Mouse (Mus musculus): ENCODE measurements around the gene Ptpn13. TPM values are rescaled to one million over a fixed set of nuclear protein-coding genes. Genes with fewer than 3 reads are reported as not detected.

Gene Ptpn13
- polyA plus RNA-seq, 1 experiment from 2014 or later, result 16.4 TPM

DNA sequence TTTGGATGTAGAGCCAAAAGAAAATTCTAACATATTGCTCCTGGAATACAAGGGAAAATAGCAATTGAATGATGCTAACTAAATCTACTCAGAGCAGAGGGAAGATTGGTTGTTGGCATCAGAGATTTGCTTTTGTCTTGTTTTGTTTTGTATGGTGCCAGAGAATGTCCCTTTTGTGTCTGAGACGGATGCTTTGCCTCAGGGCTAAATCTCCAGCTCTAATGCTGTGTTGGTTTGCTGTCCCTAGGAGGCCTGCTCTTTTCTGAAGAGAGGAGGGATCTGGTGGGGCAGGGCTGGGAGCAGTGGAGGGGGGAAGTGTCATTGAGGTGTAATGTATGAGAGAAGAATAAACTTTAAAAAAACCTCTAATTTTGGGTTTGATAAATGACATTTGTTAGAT lies 23.5 kb downstream of the Ptpn13 start:
- no peaks in the 10 kb centered on the region for H3K9me3 ChIP-seq
- no peaks in the 10 kb centered on the region for H3K27me3 ChIP-seq (ENCODE audit: insufficient read depth, poor library complexity, severe bottlenecking)
- WGBS, result 59% methylated on average over 1 of the region's 1 CpGs
- peaks cover 18% of the 10 kb centered on the region for H3K4me1 ChIP-seq
- DNase-seq (ENCODE audit: low spot score), result no peak
- peaks cover 3% of the 10 kb centered on the region; the same call in 1 of the 2 replicates for H3K36me3 ChIP-seq
- no peak overlapping the region for H3K4me3 ChIP-seq
- H3K27ac ChIP-seq, result no peak overlapping the region

DNA sequence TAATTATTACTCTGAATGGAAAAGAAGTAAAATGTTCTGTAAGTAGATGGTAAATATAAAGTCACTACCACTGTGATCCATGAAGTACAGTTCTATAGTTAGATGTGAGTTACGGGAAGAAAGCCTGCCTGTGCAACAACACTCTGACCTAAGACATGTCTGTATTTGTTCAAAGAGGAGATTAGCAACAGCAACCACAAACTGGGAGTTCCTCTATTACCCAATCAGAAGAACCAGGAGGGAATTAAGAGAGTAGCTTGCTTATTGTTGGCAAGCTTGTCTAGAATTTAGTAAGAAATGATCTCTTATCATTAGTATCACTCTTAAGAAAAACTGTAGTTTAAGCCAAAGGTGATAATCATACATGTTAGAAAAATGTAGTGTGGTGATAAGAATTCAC lies 25.7 kb downstream of the Ptpn13 start:
- DNase-seq (ENCODE audit: low spot score), result no peak
- Histone ChIP-seq H3K4me3 (no peak overlapping the region), H3K36me3 (peaks cover 3% of the 10 kb centered on the region; the same call in 1 of the 2 replicates), H3K27me3 (ENCODE audit: insufficient read depth, poor library complexity, severe bottlenecking) (no peaks in the 10 kb centered on the region), H3K9me3 (no peaks in the 10 kb centered on the region), H3K4me1 (peaks cover 19% of the 10 kb centered on the region), H3K27ac (no peak overlapping the region)
- WGBS, result 90% methylated on average over 1 of the region's 1 CpGs

DNA sequence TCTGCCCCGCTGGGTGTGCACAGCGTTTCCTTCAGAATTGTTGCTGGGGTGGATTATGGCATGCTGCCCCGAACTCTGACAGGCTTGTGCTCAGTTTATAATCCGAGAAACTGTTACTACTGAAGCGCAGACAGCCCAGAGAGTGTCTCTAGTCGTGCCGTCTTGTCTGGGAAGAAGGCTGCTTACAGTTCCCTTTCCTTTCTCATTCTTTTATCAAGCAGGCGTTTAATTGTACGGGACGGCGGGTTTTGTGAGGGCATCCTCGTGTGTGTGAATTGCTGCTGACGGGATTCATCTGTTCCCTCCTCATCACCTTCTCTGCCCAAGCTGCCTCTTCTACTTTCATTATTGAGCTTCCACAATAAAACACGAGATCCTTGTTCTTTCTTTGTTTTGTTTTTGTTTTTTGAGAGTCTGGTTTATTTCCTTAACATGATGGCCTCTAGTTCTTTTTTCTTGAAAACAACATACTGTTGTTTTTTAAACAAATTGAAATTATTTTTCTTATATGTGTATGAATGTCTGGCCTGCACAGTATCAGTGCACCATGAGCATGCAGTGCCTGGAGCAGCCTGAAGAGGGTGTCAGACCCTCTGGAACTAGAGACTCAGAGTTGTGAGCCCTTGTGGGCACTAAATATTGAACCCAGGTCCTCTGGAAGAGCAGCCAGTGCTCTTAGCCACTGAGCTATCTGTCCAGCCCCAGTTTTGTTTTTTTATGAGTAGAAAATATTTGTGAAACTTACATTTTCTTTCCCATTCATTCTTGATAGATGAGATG lies 28.6 kb downstream of the Ptpn13 start:
- Histone ChIP-seq H3K36me3 (peaks cover 3% of the 10 kb centered on the region; the same call in 1 of the 2 replicates), H3K4me3 (no peak overlapping the region), H3K27ac (no peak overlapping the region), H3K27me3 (ENCODE audit: insufficient read depth, poor library complexity, severe bottlenecking) (no peaks in the 10 kb centered on the region), H3K9me3 (no peaks in the 10 kb centered on the region), H3K4me1 (peaks cover 6% of the 10 kb centered on the region)
- 72% methylated on average over 14 of the region's 14 CpGs for WGBS
- no peak for DNase-seq (ENCODE audit: low spot score)

DNA sequence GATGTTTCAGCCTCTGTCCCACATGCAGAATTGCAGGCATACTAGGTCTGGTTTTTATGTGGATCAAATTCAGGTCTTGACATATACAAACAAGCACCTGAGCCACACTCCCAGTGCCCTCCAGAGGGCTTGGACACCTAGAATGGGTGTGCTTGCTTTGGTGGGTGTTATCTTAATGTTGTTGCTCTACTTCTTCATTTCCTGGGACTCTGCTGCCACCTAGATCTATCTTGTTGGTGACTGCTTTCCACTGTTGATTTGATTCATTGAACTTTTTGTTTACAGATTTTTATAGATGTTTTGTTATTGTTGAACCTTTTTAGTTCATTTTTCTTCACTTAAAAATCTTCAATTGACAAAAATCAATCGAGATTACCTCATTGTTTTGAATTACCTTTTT lies 31.8 kb downstream of the Ptpn13 start:
- no peaks in the 10 kb centered on the region for H3K27me3 ChIP-seq (ENCODE audit: insufficient read depth, poor library complexity, severe bottlenecking)
- H3K4me1 ChIP-seq, result peaks cover 15% of the 10 kb centered on the region
- no peak overlapping the region for H3K27ac ChIP-seq
- WGBS, result 88% methylated on average over 1 of the region's 1 CpGs
- H3K9me3 ChIP-seq, result no peaks in the 10 kb centered on the region
- H3K4me3 ChIP-seq, result no peak overlapping the region
- DNase-seq (ENCODE audit: low spot score), result no peak
- H3K36me3 ChIP-seq, result no peaks in the 10 kb centered on the region

DNA sequence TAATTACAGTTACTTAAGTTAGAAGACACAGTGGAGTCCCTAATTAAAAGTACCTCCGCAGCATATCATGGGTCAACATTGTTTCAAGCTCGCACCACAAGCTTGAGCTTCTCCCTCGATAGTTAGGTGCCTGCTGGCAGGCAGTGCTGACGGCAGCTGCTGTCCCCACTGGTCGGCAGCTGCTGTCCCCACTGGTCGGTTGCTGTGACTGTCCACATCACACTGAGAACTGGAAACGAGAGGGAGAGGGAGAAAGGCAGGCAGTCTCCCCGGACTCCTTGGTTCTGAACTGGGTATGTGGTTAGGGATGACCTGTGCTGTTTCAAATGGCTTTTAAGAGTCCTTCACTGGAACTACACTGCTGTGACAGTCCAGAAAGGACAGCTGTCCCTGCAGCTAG lies 33.4 kb downstream of the Ptpn13 start:
- peak overlapping the region; percentile 12; the same call in 1 of the 2 replicates for H3K4me3 ChIP-seq
- H3K27ac ChIP-seq, result no peak overlapping the region
- H3K36me3 ChIP-seq, result 0 out of 2 replicates have a peak, but pooled peaks cover 2% of the 10 kb centered on the region
- H3K4me1 ChIP-seq, result peaks cover 19% of the 10 kb centered on the region
- H3K27me3 ChIP-seq (ENCODE audit: insufficient read depth, poor library complexity, severe bottlenecking), result no peaks in the 10 kb centered on the region
- DNase-seq (ENCODE audit: low spot score), result no peak
- H3K9me3 ChIP-seq, result no peaks in the 10 kb centered on the region
- WGBS, result 39% methylated on average over 8 of the region's 8 CpGs

DNA sequence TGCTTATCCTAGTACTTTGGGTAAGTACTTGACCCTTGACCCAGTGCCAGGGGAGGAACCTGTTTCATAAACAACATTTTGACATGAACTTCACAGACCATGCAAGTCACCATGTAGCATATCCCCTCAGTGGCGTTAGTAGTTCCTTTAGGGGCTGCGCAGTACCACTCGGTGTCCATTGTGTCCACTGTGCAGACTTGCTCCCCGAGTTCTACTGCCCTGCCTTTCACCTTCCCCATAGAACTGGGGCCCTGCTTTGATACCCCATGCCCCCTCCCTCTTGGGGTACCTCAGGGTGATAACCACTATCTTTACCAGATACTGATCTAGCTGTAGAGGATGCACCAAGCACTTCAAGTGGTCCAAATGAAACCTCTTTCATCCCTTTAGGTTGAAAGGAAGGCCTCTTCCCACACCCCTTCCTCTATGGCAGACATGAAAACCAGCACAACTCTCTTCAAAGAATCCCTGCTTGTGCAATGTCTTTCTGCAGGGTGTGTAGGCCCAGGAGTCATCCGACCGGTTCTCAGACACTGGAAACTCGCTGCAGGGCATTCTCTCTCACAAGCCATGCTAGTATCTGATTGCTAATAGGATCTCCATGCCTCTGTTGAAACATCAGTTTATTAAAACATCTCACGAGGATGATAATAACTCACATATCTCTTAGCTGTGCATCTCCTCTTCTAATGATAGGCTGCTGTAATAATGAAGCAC lies 34.1 kb downstream of the Ptpn13 start:
- WGBS, result 83% methylated on average over 8 of the region's 8 CpGs

DNA sequence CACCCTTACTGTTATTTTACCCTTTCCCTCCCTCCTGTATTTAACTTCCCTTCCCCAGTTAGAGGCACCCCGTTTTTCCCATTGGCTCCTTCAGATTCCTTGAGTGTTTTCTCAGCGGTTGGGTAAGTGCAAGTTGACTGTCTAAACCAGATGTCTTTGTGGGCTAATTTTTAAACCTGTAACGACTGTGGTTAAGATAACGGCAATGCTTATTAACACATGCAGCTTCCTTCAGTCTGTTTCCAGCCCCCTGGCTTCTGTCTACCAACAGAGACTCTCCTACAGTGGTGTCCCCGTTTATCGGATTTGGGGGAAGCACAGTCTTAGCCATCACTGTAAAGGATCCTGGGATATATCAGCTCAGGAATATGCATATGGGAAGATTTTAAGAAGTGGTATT lies 35.9 kb downstream of the Ptpn13 start:
- Histone ChIP-seq H3K36me3 (0 out of 2 replicates have a peak, but pooled peaks cover 2% of the 10 kb centered on the region), H3K4me3 (no peak overlapping the region), H3K27me3 (ENCODE audit: insufficient read depth, poor library complexity, severe bottlenecking) (no peaks in the 10 kb centered on the region), H3K9me3 (no peaks in the 10 kb centered on the region), H3K4me1 (peaks cover 25% of the 10 kb centered on the region), H3K27ac (no peak overlapping the region)
- DNase-seq (ENCODE audit: low spot score), result no peak
- 80% methylated on average over 6 of the region's 6 CpGs for WGBS

More for the DNA sequence above, 34.1 kb downstream of the Ptpn13 start:
- 0 out of 2 replicates have a peak, but pooled peaks cover 2% of the 10 kb centered on the region for H3K36me3 ChIP-seq
- H3K4me3 ChIP-seq, result no peak overlapping the region
- H3K27me3 ChIP-seq (ENCODE audit: insufficient read depth, poor library complexity, severe bottlenecking), result no peaks in the 10 kb centered on the region
- no peak for DNase-seq (ENCODE audit: low spot score)
- H3K4me1 ChIP-seq, result peaks cover 20% of the 10 kb centered on the region
- no peak overlapping the region for H3K27ac ChIP-seq
- no peaks in the 10 kb centered on the region for H3K9me3 ChIP-seq

DNA sequence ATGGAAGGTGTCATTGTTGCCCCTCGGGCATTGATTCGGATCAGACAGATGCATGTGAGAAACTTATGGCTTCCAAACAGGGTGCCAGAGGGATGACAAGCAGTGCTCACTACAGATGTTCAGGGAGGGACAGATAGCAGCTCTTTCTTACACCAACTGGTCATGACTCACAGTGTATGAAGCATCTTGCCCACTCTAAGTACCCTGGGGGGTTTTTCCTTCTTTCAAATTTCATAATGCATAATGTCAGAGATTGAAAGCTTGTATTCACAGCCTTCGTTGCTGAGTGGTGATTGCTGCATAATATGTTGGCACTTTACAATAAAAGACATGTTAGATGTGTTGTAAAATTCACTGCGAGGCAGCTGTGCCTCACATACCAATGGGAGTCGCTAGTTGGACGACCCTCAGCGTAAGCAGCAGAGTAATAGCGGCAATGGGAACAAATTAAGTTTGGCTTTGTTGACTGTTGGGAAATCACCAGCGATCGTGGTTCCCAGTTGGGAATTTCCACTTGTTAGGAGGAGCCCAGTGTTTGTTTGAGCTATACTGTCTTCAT lies 38.7 kb downstream of the Ptpn13 start:
- H3K4me3 ChIP-seq, result no peak overlapping the region
- 0 out of 2 replicates have a peak, but pooled peaks cover 2% of the 10 kb centered on the region for H3K36me3 ChIP-seq
- whole genome bisulfite sequencing, result 81% methylated on average over 10 of the region's 10 CpGs
- no peak overlapping the region for H3K27ac ChIP-seq
- peaks cover 21% of the 10 kb centered on the region for H3K4me1 ChIP-seq
- no peaks in the 10 kb centered on the region for H3K27me3 ChIP-seq (ENCODE audit: insufficient read depth, poor library complexity, severe bottlenecking)
- no peak for DNase-seq (ENCODE audit: low spot score)
- no peaks in the 10 kb centered on the region for H3K9me3 ChIP-seq

DNA sequence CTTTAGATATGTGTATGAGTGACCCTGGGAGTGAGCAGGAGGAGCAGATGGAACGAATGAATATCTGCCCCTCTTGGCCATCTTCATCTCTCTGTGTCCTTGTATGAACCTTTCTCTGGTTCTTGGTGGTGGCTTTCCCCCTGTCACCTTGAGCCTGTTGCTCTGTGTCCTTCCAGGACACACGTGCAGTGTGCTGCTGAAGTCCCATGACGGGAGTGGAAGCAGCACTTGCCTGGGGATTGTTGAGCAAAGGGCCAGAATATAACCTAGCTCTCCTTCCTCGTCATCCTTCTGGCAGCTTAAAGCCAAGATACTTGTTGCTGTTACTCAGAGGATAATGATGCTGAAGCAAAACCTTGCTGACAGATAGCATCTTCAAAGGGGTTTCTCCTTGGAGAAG lies 39.3 kb downstream of the Ptpn13 start:
- WGBS, result 64% methylated on average over 4 of the region's 4 CpGs

DNA sequence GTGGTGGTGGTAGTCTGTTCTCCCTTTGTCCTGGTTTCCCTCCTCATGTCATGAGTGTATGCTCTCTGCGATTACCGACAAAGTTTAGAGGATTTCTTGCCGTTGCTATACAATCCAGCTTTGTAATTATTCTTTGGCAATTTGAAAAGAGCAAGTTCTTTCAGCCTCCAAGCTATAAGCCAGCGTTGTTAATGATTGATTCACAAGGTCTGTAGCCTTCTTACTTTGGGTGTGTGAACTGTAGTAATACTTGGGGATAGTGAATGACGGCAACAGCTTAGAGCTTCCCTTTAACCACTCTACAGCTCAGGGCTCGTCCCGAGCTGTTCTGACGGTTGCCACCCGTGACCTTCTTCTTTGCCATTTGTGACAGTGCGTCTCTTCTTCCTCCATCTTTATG lies 39.8 kb downstream of the Ptpn13 start:
- DNase-seq (ENCODE audit: low spot score), result no peak
- H3K36me3 ChIP-seq, result 0 out of 2 replicates have a peak, but pooled peaks cover 2% of the 10 kb centered on the region
- no peak overlapping the region for H3K27ac ChIP-seq
- H3K4me1 ChIP-seq, result peaks cover 14% of the 10 kb centered on the region
- H3K4me3 ChIP-seq, result no peak overlapping the region
- WGBS, result 80% methylated on average over 10 of the region's 10 CpGs
- no peaks in the 10 kb centered on the region for H3K27me3 ChIP-seq (ENCODE audit: insufficient read depth, poor library complexity, severe bottlenecking)
- no peaks in the 10 kb centered on the region for H3K9me3 ChIP-seq

More for the DNA sequence above, 39.3 kb downstream of the Ptpn13 start:
- Histone ChIP-seq H3K4me3 (no peak overlapping the region), H3K9me3 (no peaks in the 10 kb centered on the region), H3K36me3 (0 out of 2 replicates have a peak, but pooled peaks cover 2% of the 10 kb centered on the region), H3K4me1 (peaks cover 15% of the 10 kb centered on the region), H3K27me3 (ENCODE audit: insufficient read depth, poor library complexity, severe bottlenecking) (no peaks in the 10 kb centered on the region), H3K27ac (no peak overlapping the region)
- DNase-seq (ENCODE audit: low spot score), result no peak

DNA sequence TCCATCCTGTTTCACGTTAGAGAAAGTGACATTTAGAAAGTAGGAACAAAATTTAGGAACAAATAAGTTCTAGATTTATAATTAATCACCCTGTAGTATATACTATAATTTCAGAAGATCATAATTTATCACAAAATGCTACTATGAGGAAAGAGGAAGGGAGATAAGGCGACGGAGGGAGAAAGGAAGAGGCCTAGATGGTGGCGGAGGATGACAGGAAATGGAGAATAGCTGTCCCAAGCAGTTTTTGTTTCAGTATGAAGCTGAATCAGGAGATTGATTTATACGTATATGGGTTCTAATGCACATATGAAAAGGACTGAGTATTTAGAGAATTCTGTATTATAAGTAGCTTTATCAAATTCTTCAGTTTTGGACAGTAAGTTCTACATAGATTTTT lies 47.7 kb downstream of the Ptpn13 start:
- Histone ChIP-seq H3K9me3 (no peaks in the 10 kb centered on the region), H3K4me3 (no peak overlapping the region), H3K36me3 (no peaks in the 10 kb centered on the region), H3K27ac (no peak overlapping the region), H3K27me3 (ENCODE audit: insufficient read depth, poor library complexity, severe bottlenecking) (no peaks in the 10 kb centered on the region), H3K4me1 (no peaks in the 10 kb centered on the region)
- WGBS, result 71% methylated on average over 5 of the region's 5 CpGs
- no peak for DNase-seq (ENCODE audit: low spot score)

DNA sequence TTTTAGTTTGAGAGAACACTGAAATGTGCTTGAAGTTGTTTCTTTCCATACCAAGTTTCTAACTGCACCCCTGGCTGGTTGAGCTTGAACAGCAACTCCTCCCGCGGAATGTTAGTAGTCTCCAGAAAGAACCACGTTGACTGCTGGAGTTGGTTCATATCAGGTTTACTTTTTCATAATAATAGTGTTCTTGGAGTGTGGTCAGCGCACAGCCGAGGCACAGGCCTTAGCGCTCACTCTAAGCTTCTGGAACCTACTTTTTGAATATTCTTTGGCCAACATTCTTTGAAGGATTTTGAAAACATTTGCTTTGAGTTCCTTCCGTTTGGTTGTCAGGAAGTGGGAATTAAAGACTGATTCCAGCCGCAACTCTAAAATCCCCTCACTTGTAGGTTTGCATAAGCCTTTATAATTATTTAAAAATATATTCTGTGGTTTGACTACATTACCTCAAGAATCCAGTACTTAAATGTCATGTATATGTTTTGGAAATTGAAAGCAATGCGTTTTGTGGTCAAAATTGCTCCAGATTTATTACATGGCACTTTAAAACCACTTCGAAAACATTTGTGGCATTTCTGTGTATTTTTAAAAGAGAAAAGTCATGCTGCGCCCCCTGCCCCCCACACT lies 48.6 kb downstream of the Ptpn13 start:
- 92% methylated on average over 11 of the region's 11 CpGs for WGBS
- DNase-seq (ENCODE audit: low spot score), result no peak
- H3K9me3 ChIP-seq, result no peaks in the 10 kb centered on the region
- H3K27me3 ChIP-seq (ENCODE audit: insufficient read depth, poor library complexity, severe bottlenecking), result no peaks in the 10 kb centered on the region
- no peaks in the 10 kb centered on the region for H3K36me3 ChIP-seq
- H3K4me1 ChIP-seq, result no peaks in the 10 kb centered on the region
- H3K4me3 ChIP-seq, result no peak overlapping the region
- no peak overlapping the region for H3K27ac ChIP-seq

Measured in heart, embryonic 10.5 days (tissue).